Mouse (Mus musculus): ENCODE measurements around the gene Hal.

DNA sequence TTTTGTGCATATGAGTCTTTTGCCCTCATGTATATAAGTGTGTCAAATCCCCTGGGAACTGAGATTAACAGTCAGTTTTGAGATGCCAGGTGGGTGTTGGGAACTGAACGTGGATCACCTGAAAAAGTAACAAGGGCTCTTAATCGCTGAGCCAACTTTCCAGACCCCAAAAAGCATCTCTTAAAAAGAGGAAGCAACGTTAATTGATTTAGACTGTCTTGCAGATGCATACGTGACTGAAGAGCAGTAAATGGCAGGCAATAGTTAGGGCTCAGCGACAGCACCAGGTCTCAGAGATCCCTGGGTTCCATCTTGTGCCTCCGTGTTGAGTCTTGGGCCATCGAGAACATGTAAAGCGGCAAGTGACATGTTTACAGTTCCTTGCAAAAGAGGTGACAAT, 64.0 kb downstream of the Hal start:
- no peak for TF ChIP-seq POLR2A (IDR thresholded peaks at IDR 0.05; ENCODE audit: borderline replicate concordance, extremely low read depth, insufficient read depth, insufficient read length, poor library complexity, severe bottlenecking)
- TF ChIP-seq CTCF (IDR thresholded peaks at IDR 0.05; ENCODE audit: borderline replicate concordance, extremely low read depth, insufficient read depth, insufficient read length), result no peak

Measured in brain, embryonic 14.5 days (tissue).